Mouse (Mus musculus): Measurements from ENCODE around the gene Gm26992. TPM values are rescaled to one million over a fixed set of nuclear protein-coding genes. Genes with fewer than 3 reads are reported as not detected.
"Not testable (repeated sequence)": the region's sequence is repeated elsewhere in the genome, so short reads cannot be mapped to it uniquely, and the experiment has no call there.

The Gm26992 gene
- polyA plus RNA-seq, 1 experiment from 2014 or later, result not detected

DNA sequence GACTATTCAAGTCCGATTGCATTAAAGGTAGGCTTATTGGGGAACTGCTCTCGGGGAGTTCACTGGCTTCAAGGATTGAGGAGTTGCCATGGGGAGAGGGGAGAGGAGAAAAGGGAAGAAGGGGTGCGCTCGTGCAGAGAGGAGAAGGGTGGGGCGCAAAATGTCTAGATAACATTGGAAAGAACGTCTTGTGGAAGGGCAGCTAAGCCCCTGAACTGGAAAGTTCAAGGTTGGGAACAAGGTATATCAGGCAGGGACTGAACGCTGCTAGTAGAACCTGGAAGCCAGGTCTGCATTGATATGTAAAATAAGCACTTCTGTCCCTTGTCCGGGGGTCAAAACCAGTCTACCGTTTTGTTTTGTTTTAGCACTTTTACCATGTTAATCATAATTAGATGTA lies 16.2 kb downstream of the Gm26992 start:
- no peaks in the 10 kb centered on the region for H3K4me1 ChIP-seq (replicated peaks; ENCODE audit: control insufficient read depth, insufficient read depth, low read length)
- H3K4me2 ChIP-seq, result no peak overlapping the region
- 22% methylated on average over 9 of the region's 9 CpGs for WGBS
- DNase-seq (ENCODE audit: low spot score), result no peak
- H3K4me3 ChIP-seq (ENCODE audit: low read depth, low read length), result no peak overlapping the region
- no peak overlapping the region for H3K9ac ChIP-seq (ENCODE audit: low read depth, low read length)
- H3K27me3 ChIP-seq (replicated peaks; ENCODE audit: control insufficient read depth, insufficient read depth, low read length), result peaks cover 41% of the 10 kb centered on the region
- no peaks in the 10 kb centered on the region for H3K36me3 ChIP-seq (ENCODE audit: control insufficient read depth, insufficient read depth, low read length)
- H3K9me3 ChIP-seq (ENCODE audit: control insufficient read depth, low read length), result no peaks in the 10 kb centered on the region
- no peak overlapping the region for H3K27ac ChIP-seq (ENCODE audit: low read depth, low read length)
- no peak for ATAC-seq (replicated peaks; ENCODE audit: low FRiP score)

DNA sequence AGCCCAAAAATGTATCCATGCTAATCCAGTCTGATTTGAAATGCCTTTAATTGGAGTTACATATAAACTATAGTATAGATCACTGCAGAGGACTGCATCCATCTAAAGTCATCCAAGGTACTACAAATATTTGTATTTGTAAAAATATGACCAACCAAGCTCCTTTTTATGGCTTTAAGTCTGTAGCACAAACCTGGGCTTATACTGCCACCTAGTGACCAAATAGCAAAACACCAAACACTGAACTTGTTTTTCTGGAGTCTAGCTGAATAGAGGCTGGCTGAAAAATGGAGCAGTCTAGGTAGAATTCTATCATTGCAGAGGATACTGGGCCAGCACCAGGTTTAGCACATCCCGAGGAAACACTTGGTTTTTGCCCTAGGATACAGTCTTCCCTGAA lies 19.0 kb downstream of the Gm26992 start:
- DNase-seq (ENCODE audit: low spot score) (no peak), ATAC-seq (replicated peaks; ENCODE audit: low FRiP score) (no peak)
- 5% methylated on average over 1 of the region's 1 CpGs for WGBS
- H3K4me2 ChIP-seq, result no peak overlapping the region
- H3K4me1 ChIP-seq (replicated peaks; ENCODE audit: control insufficient read depth, insufficient read depth, low read length), result no peaks in the 10 kb centered on the region
- H3K9ac ChIP-seq (ENCODE audit: low read depth, low read length), result no peak overlapping the region
- no peak overlapping the region for H3K27ac ChIP-seq (ENCODE audit: low read depth, low read length)
- H3K4me3 ChIP-seq (ENCODE audit: low read depth, low read length), result no peak overlapping the region
- peaks cover 37% of the 10 kb centered on the region for H3K27me3 ChIP-seq (replicated peaks; ENCODE audit: control insufficient read depth, insufficient read depth, low read length)
- no peaks in the 10 kb centered on the region for H3K9me3 ChIP-seq (ENCODE audit: control insufficient read depth, low read length)
- no peaks in the 10 kb centered on the region for H3K36me3 ChIP-seq (ENCODE audit: control insufficient read depth, insufficient read depth, low read length)

DNA sequence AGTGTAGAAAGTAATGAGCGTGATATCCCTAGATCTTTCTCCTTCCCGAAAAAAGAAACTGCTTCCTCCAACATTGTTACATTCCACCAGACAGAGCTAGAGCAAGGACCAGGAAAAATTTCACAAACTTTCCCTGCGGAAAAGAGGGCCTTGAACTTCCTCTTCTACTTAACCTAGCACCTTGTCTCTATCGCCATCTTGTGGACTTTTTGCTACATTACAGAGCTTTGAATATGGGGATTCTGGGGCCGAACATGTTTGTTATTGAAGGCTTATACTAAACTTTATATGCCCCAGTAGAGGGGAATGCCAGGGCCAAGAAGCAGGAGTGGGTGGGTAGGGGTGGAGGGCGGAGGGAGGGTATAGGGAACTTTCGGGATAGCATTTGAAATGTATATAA lies 21.9 kb downstream of the Gm26992 start:
- no peak overlapping the region for H3K4me2 ChIP-seq
- DNase-seq (ENCODE audit: low spot score), result no peak
- H3K36me3 ChIP-seq (ENCODE audit: control insufficient read depth, insufficient read depth, low read length), result no peaks in the 10 kb centered on the region
- H3K27me3 ChIP-seq (replicated peaks; ENCODE audit: control insufficient read depth, insufficient read depth, low read length), result peaks cover 36% of the 10 kb centered on the region
- WGBS, result 29% methylated on average over 7 of the region's 7 CpGs
- no peaks in the 10 kb centered on the region for H3K4me1 ChIP-seq (replicated peaks; ENCODE audit: control insufficient read depth, insufficient read depth, low read length)
- no peaks in the 10 kb centered on the region for H3K9me3 ChIP-seq (ENCODE audit: control insufficient read depth, low read length)
- H3K9ac ChIP-seq (ENCODE audit: low read depth, low read length), result no peak overlapping the region
- no peak for ATAC-seq (replicated peaks; ENCODE audit: low FRiP score)
- H3K4me3 ChIP-seq (ENCODE audit: low read depth, low read length), result no peak overlapping the region
- no peak overlapping the region for H3K27ac ChIP-seq (ENCODE audit: low read depth, low read length)

DNA sequence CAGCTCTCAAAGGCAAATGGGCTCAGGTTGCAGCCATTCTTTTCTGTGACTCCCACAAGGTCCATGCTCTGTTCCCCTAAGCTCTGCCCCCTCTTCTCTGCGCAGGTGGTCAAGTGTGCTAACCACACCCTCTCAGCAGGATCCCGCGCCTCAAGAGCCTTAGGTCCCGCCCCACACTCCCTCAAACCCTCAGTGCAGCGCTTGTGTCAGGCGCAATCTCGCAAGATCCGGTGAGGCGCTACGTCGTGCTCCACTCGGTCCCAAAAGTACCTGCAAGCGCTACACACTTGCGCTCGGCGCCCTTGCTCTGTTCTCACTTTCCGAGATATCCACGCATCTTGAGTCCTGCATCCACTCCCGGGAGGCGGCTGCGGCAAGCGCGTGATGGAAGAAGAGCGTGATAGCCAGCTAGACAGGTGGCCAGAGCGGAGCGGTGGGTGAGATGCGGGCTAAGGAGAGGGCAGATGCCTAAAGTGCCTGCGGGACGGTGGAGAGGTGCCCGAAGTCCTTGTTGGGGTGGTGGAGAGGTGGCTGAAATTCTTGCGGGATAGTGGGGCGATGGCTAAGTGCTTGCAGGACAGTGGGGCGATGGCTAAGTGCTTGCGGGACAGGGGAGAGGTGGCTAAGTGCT lies 25.8 kb downstream of the Gm26992 start:
- Histone ChIP-seq H3K9me3 (ENCODE audit: control insufficient read depth, low read length) (no peaks in the 10 kb centered on the region), H3K9ac (ENCODE audit: low read depth, low read length) (peak overlapping the region; percentile 50), H3K36me3 (ENCODE audit: control insufficient read depth, insufficient read depth, low read length) (no peaks in the 10 kb centered on the region), H3K4me2 (peak overlapping the region; percentile 75), H3K4me3 (ENCODE audit: low read depth, low read length) (peak overlapping the region; percentile 51), H3K27ac (ENCODE audit: low read depth, low read length) (no peak overlapping the region), H3K4me1 (replicated peaks; ENCODE audit: control insufficient read depth, insufficient read depth, low read length) (no peaks in the 10 kb centered on the region), H3K27me3 (replicated peaks; ENCODE audit: control insufficient read depth, insufficient read depth, low read length) (peaks cover 28% of the 10 kb centered on the region)
- 8% methylated on average over 34 of the region's 34 CpGs for WGBS
- DNase-seq (ENCODE audit: low spot score), result peak; percentile 48
- ATAC-seq (replicated peaks; ENCODE audit: low FRiP score), result peak; percentile 80

DNA sequence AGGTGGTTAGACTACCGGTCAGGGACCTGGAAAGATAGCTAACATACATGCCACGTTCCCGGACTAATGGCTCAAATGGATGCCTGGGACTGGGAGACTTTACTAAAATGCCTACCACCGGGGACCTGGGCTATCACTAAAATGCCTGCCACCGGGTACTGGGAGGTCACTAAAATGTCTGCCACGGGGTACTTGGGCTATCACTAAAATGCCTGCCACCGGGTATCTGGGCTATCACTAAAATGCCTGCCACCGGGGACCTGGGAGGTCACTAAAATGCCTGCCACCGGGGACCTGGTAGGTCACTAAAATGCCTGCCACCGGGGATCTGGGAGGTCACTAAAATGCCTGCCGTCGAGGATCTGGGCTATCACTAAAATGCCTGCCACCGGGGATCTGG lies 26.6 kb downstream of the Gm26992 start:
- not testable (repeated sequence) for H3K9me3 ChIP-seq (ENCODE audit: control insufficient read depth, low read length); ATAC-seq (replicated peaks; ENCODE audit: low FRiP score); H3K36me3 ChIP-seq (ENCODE audit: control insufficient read depth, insufficient read depth, low read length); H3K27ac ChIP-seq (ENCODE audit: low read depth, low read length); H3K4me1 ChIP-seq (replicated peaks; ENCODE audit: control insufficient read depth, insufficient read depth, low read length); DNase-seq (ENCODE audit: low spot score)
- H3K4me3 ChIP-seq (ENCODE audit: low read depth, low read length), result peak overlapping the region; percentile 51
- H3K9ac ChIP-seq (ENCODE audit: low read depth, low read length), result peak overlapping the region; percentile 50; the same call in 1 of the 2 replicates
- WGBS, result 38% methylated on average over 10 of the region's 13 CpGs
- H3K27me3 ChIP-seq (replicated peaks; ENCODE audit: control insufficient read depth, insufficient read depth, low read length), result peaks cover 28% of the 10 kb centered on the region
- peak overlapping the region; percentile 75 for H3K4me2 ChIP-seq

DNA sequence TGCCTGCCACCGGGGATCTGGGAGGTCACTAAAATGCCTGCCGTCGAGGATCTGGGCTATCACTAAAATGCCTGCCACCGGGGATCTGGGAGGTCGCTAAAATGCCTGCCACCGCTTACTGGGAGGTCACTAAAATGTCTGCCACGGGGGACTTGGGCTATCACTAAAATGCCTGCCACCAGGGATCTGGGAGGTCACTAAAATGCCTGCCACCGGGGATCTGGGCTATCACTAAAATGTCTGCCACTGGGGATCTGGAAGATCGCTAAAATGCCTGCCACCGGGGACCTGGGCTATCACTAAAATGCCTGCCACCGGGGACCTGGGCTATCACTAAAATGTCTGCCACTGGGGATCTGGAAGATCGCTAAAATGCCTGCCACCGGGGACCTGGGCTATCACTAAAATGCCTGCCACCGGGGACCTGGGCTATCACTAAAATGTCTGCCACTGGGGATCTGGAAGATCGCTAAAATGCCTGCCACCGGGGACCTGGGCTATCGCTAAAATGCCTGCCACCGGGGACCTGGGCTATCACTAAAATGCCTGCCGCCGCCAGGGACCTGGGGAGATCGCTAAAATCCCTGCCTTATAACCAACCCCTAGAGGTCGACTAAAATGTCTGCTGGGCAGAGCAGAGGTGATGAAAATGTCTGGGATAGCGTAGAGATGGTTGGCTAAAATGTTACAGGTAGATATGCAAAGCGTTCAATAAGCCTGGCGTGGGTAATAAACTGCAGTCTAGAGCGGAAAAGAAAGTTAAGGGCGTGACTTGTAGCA lies 27.3 kb downstream of the Gm26992 start:
- not testable (repeated sequence) for H3K4me3 ChIP-seq (ENCODE audit: low read depth, low read length); H3K9ac ChIP-seq (ENCODE audit: low read depth, low read length); H3K36me3 ChIP-seq (ENCODE audit: control insufficient read depth, insufficient read depth, low read length); H3K4me2 ChIP-seq; ATAC-seq (replicated peaks; ENCODE audit: low FRiP score); H3K27ac ChIP-seq (ENCODE audit: low read depth, low read length); DNase-seq (ENCODE audit: low spot score); H3K4me1 ChIP-seq (replicated peaks; ENCODE audit: control insufficient read depth, insufficient read depth, low read length); H3K9me3 ChIP-seq (ENCODE audit: control insufficient read depth, low read length)
- H3K27me3 ChIP-seq (replicated peaks; ENCODE audit: control insufficient read depth, insufficient read depth, low read length), result peaks cover 26% of the 10 kb centered on the region
- WGBS, result 63% methylated on average over 18 of the region's 27 CpGs

DNA sequence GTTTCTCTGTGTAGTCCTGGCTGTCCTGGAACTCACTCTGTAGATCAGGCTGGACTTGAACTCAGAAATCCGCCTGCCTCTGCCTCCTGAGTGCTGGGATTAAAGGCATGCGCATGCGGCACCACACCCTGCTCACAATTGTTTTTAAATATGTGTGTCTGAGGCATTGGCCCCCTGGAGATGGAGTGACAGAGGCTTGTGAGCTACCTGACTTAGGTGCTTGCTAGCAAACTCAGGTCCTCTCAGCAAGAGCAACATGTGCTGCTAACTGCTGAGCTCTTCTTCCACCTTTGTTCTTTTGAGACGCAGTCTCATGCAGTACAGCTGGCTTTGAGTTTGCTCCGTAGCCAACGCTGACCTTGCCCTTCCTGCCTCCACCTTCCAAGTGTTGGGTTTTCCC lies 31.0 kb downstream of the Gm26992 start:
- H3K4me2 ChIP-seq, result no peak overlapping the region
- no peak overlapping the region for H3K27ac ChIP-seq (ENCODE audit: low read depth, low read length)
- no peaks in the 10 kb centered on the region for H3K36me3 ChIP-seq (ENCODE audit: control insufficient read depth, insufficient read depth, low read length)
- WGBS, result 70% methylated on average over 6 of the region's 6 CpGs
- DNase-seq (ENCODE audit: low spot score), result no peak
- H3K4me1 ChIP-seq (replicated peaks; ENCODE audit: control insufficient read depth, insufficient read depth, low read length), result no peaks in the 10 kb centered on the region
- H3K4me3 ChIP-seq (ENCODE audit: low read depth, low read length), result no peak overlapping the region
- no peak overlapping the region for H3K9ac ChIP-seq (ENCODE audit: low read depth, low read length)
- ATAC-seq (replicated peaks; ENCODE audit: low FRiP score), result no peak
- H3K27me3 ChIP-seq (replicated peaks; ENCODE audit: control insufficient read depth, insufficient read depth, low read length), result peaks cover 10% of the 10 kb centered on the region
- no peaks in the 10 kb centered on the region for H3K9me3 ChIP-seq (ENCODE audit: control insufficient read depth, low read length)

DNA sequence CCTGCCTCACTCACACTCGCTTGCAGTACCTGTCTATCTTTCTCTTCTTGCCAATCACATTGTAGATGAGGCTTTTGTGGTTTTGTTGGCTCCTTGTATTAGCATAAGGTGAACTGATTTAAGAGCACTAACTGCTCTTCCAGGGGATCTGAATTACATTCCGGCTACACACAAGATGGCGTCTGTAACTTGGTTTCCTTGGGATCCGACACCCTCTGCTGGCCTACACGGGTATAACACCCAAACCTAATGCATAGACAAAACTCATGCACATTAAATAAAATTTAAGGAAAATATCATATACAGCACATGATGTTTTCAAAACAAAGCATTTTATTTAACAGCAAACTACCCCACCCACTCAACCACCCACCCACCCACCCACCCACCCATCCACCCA lies 38.2 kb downstream of the Gm26992 start:
- Histone ChIP-seq H3K4me1 (replicated peaks; ENCODE audit: control insufficient read depth, insufficient read depth, low read length) (no peaks in the 10 kb centered on the region), H3K9me3 (ENCODE audit: control insufficient read depth, low read length) (no peaks in the 10 kb centered on the region), H3K27me3 (replicated peaks; ENCODE audit: control insufficient read depth, insufficient read depth, low read length) (no peaks in the 10 kb centered on the region), H3K4me3 (ENCODE audit: low read depth, low read length) (no peak overlapping the region), H3K27ac (ENCODE audit: low read depth, low read length) (no peak overlapping the region), H3K4me2 (no peak overlapping the region), H3K9ac (ENCODE audit: low read depth, low read length) (no peak overlapping the region), H3K36me3 (ENCODE audit: control insufficient read depth, insufficient read depth, low read length) (no peaks in the 10 kb centered on the region)
- 78% methylated on average over 5 of the region's 5 CpGs for whole genome bisulfite sequencing
- ATAC-seq (replicated peaks; ENCODE audit: low FRiP score), result no peak
- no peak for DNase-seq (ENCODE audit: low spot score)

DNA sequence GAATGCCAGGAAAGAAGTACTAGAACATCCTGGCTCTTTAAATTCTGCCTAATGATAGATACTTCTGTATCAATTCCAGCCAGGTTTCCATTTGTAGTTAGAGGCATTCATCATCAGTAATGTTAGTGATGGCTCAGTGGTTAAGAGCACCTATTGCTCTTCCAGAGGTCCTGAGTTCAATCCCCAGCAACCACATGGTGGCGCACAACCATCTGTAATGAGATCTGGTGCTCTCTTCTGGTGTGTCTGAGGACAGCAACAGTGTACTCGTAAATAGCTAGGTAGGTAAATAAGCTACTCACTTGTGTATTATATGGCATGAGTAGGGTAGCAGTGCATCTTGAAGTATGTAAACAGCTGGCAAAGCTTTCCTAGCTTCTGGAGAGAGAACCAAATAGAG lies 47.2 kb downstream of the Gm26992 start:
- H3K4me3 ChIP-seq (ENCODE audit: low read depth, low read length), result no peak overlapping the region
- no peaks in the 10 kb centered on the region for H3K27me3 ChIP-seq (replicated peaks; ENCODE audit: control insufficient read depth, insufficient read depth, low read length)
- no peaks in the 10 kb centered on the region for H3K36me3 ChIP-seq (ENCODE audit: control insufficient read depth, insufficient read depth, low read length)
- H3K9me3 ChIP-seq (ENCODE audit: control insufficient read depth, low read length), result no peaks in the 10 kb centered on the region
- H3K4me2 ChIP-seq, result no peak overlapping the region
- 83% methylated on average over 2 of the region's 2 CpGs for WGBS
- DNase-seq (ENCODE audit: low spot score) (no peak), ATAC-seq (replicated peaks; ENCODE audit: low FRiP score) (no peak)
- H3K27ac ChIP-seq (ENCODE audit: low read depth, low read length), result no peak overlapping the region
- H3K9ac ChIP-seq (ENCODE audit: low read depth, low read length), result no peak overlapping the region
- no peaks in the 10 kb centered on the region for H3K4me1 ChIP-seq (replicated peaks; ENCODE audit: control insufficient read depth, insufficient read depth, low read length)

All from liver, embryonic 11.5 days (tissue).